ENCODE assay signal across 17 mouse cellular contexts in the genomic region with DNA sequence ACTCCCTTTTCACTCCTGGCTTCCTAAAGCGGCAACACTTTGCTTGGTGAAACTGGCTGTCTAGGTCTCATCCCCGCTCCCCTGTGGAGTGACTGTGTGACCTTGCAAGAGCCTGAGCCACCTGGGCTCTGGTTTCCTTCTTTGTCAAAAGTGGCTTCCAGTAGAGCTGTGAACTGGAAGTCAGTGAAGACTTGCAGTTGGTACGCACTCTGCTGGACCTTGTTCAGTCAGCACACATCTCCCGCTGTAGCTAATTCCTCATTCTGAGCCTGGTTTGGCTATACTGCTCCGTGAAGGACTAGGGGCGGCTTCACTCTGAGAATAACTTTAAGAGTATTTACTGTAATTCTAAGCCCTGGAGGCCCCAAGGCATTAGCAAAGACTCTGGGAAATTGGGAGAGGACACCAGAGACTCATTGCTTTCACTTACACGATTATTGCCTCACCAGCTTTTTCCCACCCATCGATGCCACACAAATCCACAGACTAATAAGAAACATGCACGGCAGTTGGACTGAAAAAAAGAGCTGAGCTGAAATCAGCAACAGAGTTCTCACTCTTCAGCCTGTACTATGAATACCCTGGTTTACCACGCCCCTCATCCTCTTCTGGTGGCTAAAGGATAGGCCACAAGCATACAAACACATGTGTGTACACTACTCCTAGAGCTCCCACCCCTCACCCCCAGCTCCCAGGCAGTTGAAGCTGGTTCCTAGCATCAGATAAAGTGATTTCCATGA.
DNase-seq lines count a peak whose midpoint lies in the region; ATAC-seq and TF ChIP-seq lines count a peak whose summit lies in the region.
"Had no signal": no experiment of that assay in that cellular context is flagged by ENCODE, and none has a peak within 500 bp of the region (broad histone marks: within the 10 kb centered on the region; RNA-seq: fewer than 3 reads in every experiment).

No protein-coding gene starts in this region.

- no peak overlapping the region for H3K4me2 ChIP-seq in heart, postnatal 0 days (ENCODE audit: low read depth, low read length)
- H3K4me2 ChIP-seq in heart, embryonic 12.5 days = no peak overlapping the region
- peak overlapping the region; percentile 7; the same call in 1 of the 2 replicates for H3K4me2 ChIP-seq in limb, embryonic 12.5 days
- H3K4me2 ChIP-seq in liver, postnatal 0 days (ENCODE audit: low read depth, low read length) = no peak overlapping the region
- H3K4me2 ChIP-seq in hindbrain, embryonic 13.5 days = no peak overlapping the region
- H3K4me2 ChIP-seq: forebrain, embryonic 15.5 days; intestine, embryonic 15.5 days; neural tube, embryonic 13.5 days had no signal

- no peak for TF ChIP-seq EP300 in heart, postnatal 0 days (IDR thresholded peaks at IDR 0.05; ENCODE audit: low read depth)
- no peak for TF ChIP-seq EP300 in liver, postnatal 0 days (IDR thresholded peaks at IDR 0.05; ENCODE audit: low read depth)

- peaks cover 13% of the 10 kb centered on the region for H3K4me1 ChIP-seq in heart, postnatal 0 days (ENCODE audit: control insufficient read depth, insufficient read depth)
- H3K4me1 ChIP-seq in heart, embryonic 12.5 days (replicated peaks) = peaks cover 27% of the 10 kb centered on the region
- peaks cover 22% of the 10 kb centered on the region for H3K4me1 ChIP-seq in embryonic facial prominence, embryonic 10.5 days
- peaks cover 16% of the 10 kb centered on the region for H3K4me1 ChIP-seq in limb, embryonic 12.5 days (replicated peaks)
- H3K4me1 ChIP-seq in liver, postnatal 0 days (ENCODE audit: insufficient read depth) = no peaks in the 10 kb centered on the region
- no peaks in the 10 kb centered on the region for H3K4me1 ChIP-seq in hindbrain, embryonic 13.5 days (replicated peaks)
- H3K4me1 ChIP-seq: forebrain, embryonic 15.5 days; neural tube, embryonic 13.5 days had no signal

- H3K4me3 ChIP-seq in heart, postnatal 0 days (ENCODE audit: low read depth, low read length) = no peak overlapping the region
- no peak overlapping the region for H3K4me3 ChIP-seq in heart, embryonic 12.5 days
- H3K4me3 ChIP-seq in embryonic facial prominence, embryonic 10.5 days = no peak overlapping the region
- H3K4me3 ChIP-seq in limb, embryonic 12.5 days (replicated peaks) = no peak overlapping the region
- H3K4me3 ChIP-seq in liver, postnatal 0 days (ENCODE audit: low read depth, low read length) = no peak overlapping the region
- H3K4me3 ChIP-seq in hindbrain, embryonic 13.5 days = no peak overlapping the region
- H3K4me3 ChIP-seq: forebrain, embryonic 15.5 days; intestine, embryonic 15.5 days; neural tube, embryonic 13.5 days had no signal

- no peaks in the 10 kb centered on the region for H3K36me3 ChIP-seq in heart, postnatal 0 days (replicated peaks; ENCODE audit: control insufficient read depth, insufficient read depth, low read length)
- H3K36me3 ChIP-seq in heart, embryonic 12.5 days = no peaks in the 10 kb centered on the region
- H3K36me3 ChIP-seq in embryonic facial prominence, embryonic 10.5 days (replicated peaks) = no peaks in the 10 kb centered on the region
- no peaks in the 10 kb centered on the region for H3K36me3 ChIP-seq in limb, embryonic 12.5 days
- no peaks in the 10 kb centered on the region for H3K36me3 ChIP-seq in liver, postnatal 0 days (replicated peaks; ENCODE audit: insufficient read depth, low read length)
- no peaks in the 10 kb centered on the region for H3K36me3 ChIP-seq in hindbrain, embryonic 13.5 days
- H3K36me3 ChIP-seq: forebrain, embryonic 15.5 days; intestine, embryonic 15.5 days; neural tube, embryonic 13.5 days had no signal

- ATAC-seq in heart, postnatal 0 days (ENCODE audit: insufficient read depth, low read depth) = no peak
- no peak for ATAC-seq in heart, embryonic 12.5 days (ENCODE audit: insufficient number of reproducible peaks, low FRiP score)
- ATAC-seq in limb, embryonic 12.5 days (ENCODE audit: insufficient number of reproducible peaks, insufficient read depth, low FRiP score, low TSS enrichment, low read depth) = no peak
- no peak for ATAC-seq in liver, postnatal 0 days
- ATAC-seq in hindbrain, embryonic 13.5 days (ENCODE audit: low FRiP score) = no peak
- ATAC-seq: forebrain, embryonic 15.5 days; intestine, embryonic 15.5 days; midbrain, embryonic 16.5 days had no signal

- no peak overlapping the region for H3K9ac ChIP-seq in heart, postnatal 0 days (replicated peaks; ENCODE audit: low read depth, low read length)
- H3K9ac ChIP-seq in heart, embryonic 12.5 days = no peak overlapping the region
- no peak overlapping the region for H3K9ac ChIP-seq in limb, embryonic 12.5 days (replicated peaks)
- no peak overlapping the region for H3K9ac ChIP-seq in liver, postnatal 0 days (replicated peaks)
- no peak overlapping the region for H3K9ac ChIP-seq in hindbrain, embryonic 13.5 days
- H3K9ac ChIP-seq: forebrain, embryonic 15.5 days; intestine, embryonic 15.5 days; liver, embryonic 14.5 days; neural tube, embryonic 13.5 days had no signal

- WGBS in heart, postnatal 0 days = 64% methylated on average over 10 of the region's 10 CpGs
- 55% methylated on average over 10 of the region's 10 CpGs for WGBS in heart, embryonic 12.5 days
- 56% methylated on average over 10 of the region's 10 CpGs for WGBS in embryonic facial prominence, embryonic 10.5 days
- 43% methylated on average over 10 of the region's 10 CpGs for WGBS in limb, embryonic 12.5 days
- 67% methylated on average over 10 of the region's 10 CpGs for WGBS in liver, postnatal 0 days (ENCODE audit: insufficient replicate concordance)
- WGBS in hindbrain, embryonic 13.5 days = 73% methylated on average over 10 of the region's 10 CpGs

- TF ChIP-seq CTCF in heart, postnatal 0 days (IDR thresholded peaks at IDR 0.05; ENCODE audit: low read depth) = 0 out of 2 replicates have a peak, but pooled peaks have one; percentile 3
- no peak for TF ChIP-seq CTCF in liver, postnatal 0 days (IDR thresholded peaks at IDR 0.05; ENCODE audit: low read depth)

- peak overlapping the region; percentile 73; the same call in 1 of the 2 replicates for H3K27ac ChIP-seq in heart, postnatal 0 days (ENCODE audit: low read depth)
- H3K27ac ChIP-seq in heart, embryonic 12.5 days (ENCODE audit: poor library complexity, severe bottlenecking) = no peak overlapping the region
- peak overlapping the region; percentile 48; the same call in 1 of the 2 replicates for H3K27ac ChIP-seq in embryonic facial prominence, embryonic 10.5 days (replicated peaks)
- peak overlapping the region; percentile 58 for H3K27ac ChIP-seq in limb, embryonic 12.5 days
- no peak overlapping the region for H3K27ac ChIP-seq in liver, postnatal 0 days (ENCODE audit: low read depth)
- H3K27ac ChIP-seq in hindbrain, embryonic 13.5 days = no peak overlapping the region
- H3K27ac ChIP-seq: forebrain, embryonic 15.5 days; intestine, embryonic 15.5 days; liver, embryonic 14.5 days; neural tube, embryonic 13.5 days had no signal

- no peak for DNase-seq in heart, postnatal 0 days (ENCODE audit: low spot score)
- DNase-seq in embryonic facial prominence, embryonic 10.5 days (ENCODE audit: low spot score) = peak; percentile 18
- peak; percentile 73 for DNase-seq in thymus, postnatal 25 days
- no peak for DNase-seq in liver, postnatal 0 days
- no peak for DNase-seq in urinary bladder, postnatal 25 days (ENCODE audit: low spot score)
- DNase-seq: adrenal gland, postnatal 14 days; gastrocnemius, postnatal 14 days; kidney, postnatal 10 days; layer of hippocampus, postnatal 36 days had no signal

- H3K9me3 ChIP-seq in heart, postnatal 0 days (replicated peaks; ENCODE audit: control insufficient read depth, low read length) = no peaks in the 10 kb centered on the region
- no peaks in the 10 kb centered on the region for H3K9me3 ChIP-seq in heart, embryonic 12.5 days (replicated peaks)
- H3K9me3 ChIP-seq in embryonic facial prominence, embryonic 10.5 days = no peaks in the 10 kb centered on the region
- no peaks in the 10 kb centered on the region for H3K9me3 ChIP-seq in limb, embryonic 12.5 days
- H3K9me3 ChIP-seq in liver, postnatal 0 days (ENCODE audit: low read length) = no peaks in the 10 kb centered on the region
- H3K9me3 ChIP-seq in hindbrain, embryonic 13.5 days = no peaks in the 10 kb centered on the region
- H3K9me3 ChIP-seq: forebrain, embryonic 15.5 days; intestine, embryonic 15.5 days; neural tube, embryonic 13.5 days had no signal

- no peaks in the 10 kb centered on the region for H3K27me3 ChIP-seq in heart, postnatal 0 days (ENCODE audit: control insufficient read depth, insufficient read depth, low read length)
- no peaks in the 10 kb centered on the region for H3K27me3 ChIP-seq in heart, embryonic 12.5 days (replicated peaks)
- peaks cover 18% of the 10 kb centered on the region; the same call in 1 of the 2 replicates for H3K27me3 ChIP-seq in embryonic facial prominence, embryonic 10.5 days (replicated peaks; ENCODE audit: low read depth, poor library complexity, severe bottlenecking)
- H3K27me3 ChIP-seq in limb, embryonic 12.5 days = no peaks in the 10 kb centered on the region
- no peaks in the 10 kb centered on the region for H3K27me3 ChIP-seq in liver, postnatal 0 days (ENCODE audit: insufficient read depth, low read length)
- no peaks in the 10 kb centered on the region for H3K27me3 ChIP-seq in hindbrain, embryonic 13.5 days
- H3K27me3 ChIP-seq: forebrain, embryonic 15.5 days; intestine, embryonic 15.5 days; neural tube, embryonic 13.5 days had no signal

Comparison
In these comparisons a context has a peak if more than half of its experiments do, and no peak if none do; other contexts are left out.
1. H3K27ac ChIP-seq: peak in heart, postnatal 0 days (single experiment), embryonic facial prominence, embryonic 10.5 days (single experiment) and limb, embryonic 12.5 days (single experiment); none in heart, embryonic 12.5 days (single experiment), liver, postnatal 0 days (single experiment) and hindbrain, embryonic 13.5 days (single experiment).
2. DNase-seq: peak in embryonic facial prominence, embryonic 10.5 days (single experiment) and thymus, postnatal 25 days (single experiment); none in heart, postnatal 0 days (single experiment), liver, postnatal 0 days (single experiment) and urinary bladder, postnatal 25 days (single experiment).